Mouse (Mus musculus) kidney, adult 2 months (tissue): ENCODE measurements around the gene Il13. TPM values are rescaled to one million over a fixed set of nuclear protein-coding genes. Genes with fewer than 3 reads are reported as not detected.
A peak's percentile ranks its signal among the peaks of the same experiment; 100 is the strongest.

Source experiments
- DNase-seq: peaks from one replicate; pipeline ENCODE4 v3.0.0; 2021
- H3K27ac ChIP-seq: fragments of 200-500 bp; 2 replicates; pipeline ENCODE4 v1.5.1; 2012; ENCODE audit warnings: low read depth, low read length, control low read depth, inconsistent platforms; ENCODE audit not compliant: insufficient read depth
- H3K27me3 ChIP-seq: fragments of 200-500 bp; replicated peaks from 2 replicates; pipeline ENCODE4 v1.6.1; 2012; ENCODE audit warnings: mild to moderate bottlenecking, moderate library complexity, low read length, inconsistent platforms; ENCODE audit not compliant: control insufficient read depth, insufficient read depth
- H3K36me3 ChIP-seq: fragments of 200-500 bp; 2 replicates; pipeline ENCODE4 v1.6.1; 2012; ENCODE audit warnings: mild to moderate bottlenecking, moderate library complexity, low read length, inconsistent platforms; ENCODE audit not compliant: control insufficient read depth, insufficient read depth
- H3K4me1 ChIP-seq: fragments of 200-500 bp; 2 replicates; pipeline ENCODE4 v1.6.1; 2011; ENCODE audit warnings: low read length; ENCODE audit not compliant: control insufficient read depth, insufficient read depth
- H3K4me3 ChIP-seq: fragments of 200-500 bp; 2 replicates; pipeline ENCODE4 v1.5.1; 2011; ENCODE audit warnings: mild to moderate bottlenecking, low read depth, low read length, control low read depth; ENCODE audit not compliant: insufficient read depth
- CTCF ChIP-seq: fragments of 200-500 bp; conservative IDR thresholded peaks from 2 replicates; pipeline ENCODE4 v1.5.1; 2011; ENCODE audit warnings: low read depth, mild to moderate bottlenecking, control low read depth, low read length, moderate library complexity, mixed read lengths; ENCODE audit not compliant: insufficient read depth, insufficient read length
- POLR2A ChIP-seq: fragments of 200-500 bp; IDR thresholded peaks from one replicate; pipeline ENCODE4 v1.6.1; 2011; ENCODE audit warnings: low read depth, low read length, control low read depth
- WGBS: fragments of 180-500 bp; shearing (Covaris S2); methylation state at CpG from one replicate; pipeline ENCODE4 v1.1.7; 2018; 5-methylcytosine and 5-hydroxymethylcytosine counted together
- polyA plus RNA-seq: library from polyadenylated mRNA; depleted of rRNA; stranded (reverse); fragments of >200 nt; gene quantifications from 2 replicates; pipeline ENCODE4 v1.2.3, GENCODE M21; 2012

The Il13 gene
- polyA plus RNA-seq, 1 experiment = not detected

DNA sequence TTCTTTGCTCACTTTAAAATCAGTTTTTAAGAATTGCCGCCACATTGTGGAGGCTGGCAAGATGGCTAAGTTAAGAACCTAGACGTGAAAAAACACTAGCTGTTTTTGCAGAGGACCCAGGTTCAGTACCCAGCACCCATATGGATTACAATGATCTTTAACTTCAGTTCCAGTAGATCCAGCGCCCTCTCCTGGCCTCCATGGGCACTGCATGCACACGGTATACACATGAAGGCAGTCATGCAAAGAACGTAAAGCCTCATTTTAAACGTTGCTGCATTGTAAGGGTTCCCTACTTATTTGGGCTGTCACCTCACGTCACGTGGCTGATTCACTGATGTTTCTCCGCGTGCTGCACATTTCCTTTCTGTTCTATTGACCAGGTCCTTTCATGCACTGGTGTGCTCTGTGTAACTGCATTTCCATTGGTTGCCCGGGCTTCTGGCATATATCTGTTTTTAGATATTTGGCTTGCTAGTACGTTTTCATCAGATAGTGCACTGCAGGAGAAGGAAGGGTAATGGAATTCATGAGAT is 8.3 kb upstream of the Il13 start:
- H3K27me3 ChIP-seq = no peaks in the 10 kb centered on the region; the same call in 1 of the 2 replicates
- DNase-seq = no peak
- H3K4me1 ChIP-seq = no peaks in the 10 kb centered on the region
- TF ChIP-seq CTCF (peak; percentile 26; the same call in 1 of the 2 replicates), POLR2A (no peak)
- H3K27ac ChIP-seq = no peak overlapping the region
- H3K4me3 ChIP-seq = no peak overlapping the region
- WGBS = 80% methylated on average over 12 of the region's 12 CpGs
- no peaks in the 10 kb centered on the region for H3K36me3 ChIP-seq

DNA sequence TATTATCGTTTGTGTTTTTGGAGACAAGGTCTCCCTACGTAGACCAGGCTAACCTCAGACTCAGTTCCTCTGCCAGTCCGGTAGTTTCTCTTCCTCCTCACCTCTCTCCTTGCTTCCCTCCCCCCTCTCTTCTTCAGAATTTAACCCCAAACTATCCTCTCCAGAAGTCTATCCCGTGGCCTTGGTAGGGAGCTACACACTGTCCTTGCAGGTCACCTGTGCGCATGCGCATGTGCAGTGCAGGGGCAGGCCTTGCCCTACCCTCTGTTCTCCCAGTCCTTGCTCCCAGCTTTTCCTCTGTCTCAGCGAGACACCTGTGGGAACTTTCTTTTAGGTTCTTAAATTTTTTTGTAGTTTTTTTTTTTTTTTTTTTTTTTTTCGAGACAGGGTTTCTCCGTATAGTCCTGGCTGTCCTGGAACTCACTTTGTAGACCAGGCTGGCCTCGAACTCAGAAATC is 3.3 kb upstream of the Il13 start:
- no peak for DNase-seq
- no peak overlapping the region for H3K4me3 ChIP-seq
- TF ChIP-seq POLR2A (no peak), CTCF (no peak)
- no peaks in the 10 kb centered on the region for H3K36me3 ChIP-seq
- 81% methylated on average over 10 of the region's 10 CpGs for WGBS
- no peak overlapping the region for H3K27ac ChIP-seq
- no peaks in the 10 kb centered on the region; the same call in 1 of the 2 replicates for H3K27me3 ChIP-seq
- H3K4me1 ChIP-seq = no peaks in the 10 kb centered on the region

DNA sequence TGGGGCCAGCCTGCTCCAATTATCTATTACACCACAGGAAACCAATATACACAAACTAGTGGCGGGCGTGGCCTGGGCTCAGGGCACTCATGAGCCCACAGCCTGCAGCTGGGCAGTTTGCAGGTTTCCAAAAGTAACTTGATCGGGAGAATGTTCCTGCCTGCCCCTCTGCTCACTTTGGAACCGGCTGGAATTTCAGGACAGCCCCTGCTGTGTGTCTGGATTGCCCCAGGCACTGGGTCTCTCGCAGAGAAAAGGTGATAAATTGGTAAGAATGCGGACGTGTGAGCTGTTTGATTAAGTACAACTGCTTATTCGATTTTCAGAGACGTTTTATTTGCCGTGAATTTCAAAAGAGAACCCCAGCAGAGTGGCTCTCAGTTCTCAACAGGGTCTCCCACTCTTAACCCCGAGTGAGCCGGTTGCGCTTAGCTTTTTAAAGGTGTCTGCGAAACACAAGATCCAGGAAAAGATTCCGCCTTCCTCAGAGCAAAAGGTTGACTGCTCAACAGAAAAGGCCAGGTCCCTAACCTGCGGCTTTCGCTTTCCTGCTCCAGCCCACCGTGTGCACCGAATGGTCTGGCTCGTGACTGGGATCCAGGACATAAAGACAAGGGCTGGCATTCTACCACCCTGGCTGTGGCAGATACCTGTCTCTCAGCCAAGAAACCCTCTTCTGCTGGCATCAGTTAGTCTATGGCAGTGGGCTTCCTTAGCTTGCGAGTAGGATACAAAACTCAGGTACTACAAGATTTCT is 2.7 kb upstream of the Il13 start:
- H3K4me3 ChIP-seq = no peak overlapping the region
- H3K27me3 ChIP-seq = no peaks in the 10 kb centered on the region; the same call in 1 of the 2 replicates
- no peak overlapping the region for H3K27ac ChIP-seq
- WGBS = 32% methylated on average over 21 of the region's 21 CpGs
- no peak for DNase-seq
- no peaks in the 10 kb centered on the region for H3K4me1 ChIP-seq
- no peak for TF ChIP-seq POLR2A
- no peak for TF ChIP-seq CTCF
- no peaks in the 10 kb centered on the region for H3K36me3 ChIP-seq

DNA sequence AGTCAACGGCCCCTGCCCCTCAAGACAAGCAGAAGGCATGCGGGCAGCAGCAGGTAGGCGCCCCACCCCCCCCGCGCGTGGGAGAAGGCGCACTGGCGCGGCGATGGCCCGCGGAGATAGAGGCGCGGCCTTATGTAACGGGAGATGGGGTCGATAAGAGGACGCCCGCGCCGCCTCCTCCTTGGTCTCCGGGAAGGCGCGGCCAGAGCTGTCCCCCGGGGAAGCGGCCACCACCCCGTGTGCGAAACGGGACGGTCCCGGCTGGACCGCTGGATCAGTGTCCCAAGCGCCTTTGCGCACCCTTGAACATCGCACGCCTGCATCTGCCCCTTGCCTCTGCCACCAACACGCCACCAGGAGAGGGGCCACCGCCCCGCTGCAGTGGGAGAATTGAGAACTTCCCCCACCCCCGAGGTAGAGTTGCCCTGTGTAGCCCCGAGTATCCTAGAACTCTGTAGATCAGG is 1.7 kb upstream of the Il13 start:
- no peaks in the 10 kb centered on the region; the same call in 1 of the 2 replicates for H3K27me3 ChIP-seq
- no peak for DNase-seq
- WGBS = 5% methylated on average over 40 of the region's 40 CpGs
- TF ChIP-seq POLR2A (no peak), CTCF (no peak)
- no peaks in the 10 kb centered on the region for H3K36me3 ChIP-seq
- H3K4me3 ChIP-seq = no peak overlapping the region; the same call in 1 of the 2 replicates
- H3K4me1 ChIP-seq = no peaks in the 10 kb centered on the region
- H3K27ac ChIP-seq = no peak overlapping the region

DNA sequence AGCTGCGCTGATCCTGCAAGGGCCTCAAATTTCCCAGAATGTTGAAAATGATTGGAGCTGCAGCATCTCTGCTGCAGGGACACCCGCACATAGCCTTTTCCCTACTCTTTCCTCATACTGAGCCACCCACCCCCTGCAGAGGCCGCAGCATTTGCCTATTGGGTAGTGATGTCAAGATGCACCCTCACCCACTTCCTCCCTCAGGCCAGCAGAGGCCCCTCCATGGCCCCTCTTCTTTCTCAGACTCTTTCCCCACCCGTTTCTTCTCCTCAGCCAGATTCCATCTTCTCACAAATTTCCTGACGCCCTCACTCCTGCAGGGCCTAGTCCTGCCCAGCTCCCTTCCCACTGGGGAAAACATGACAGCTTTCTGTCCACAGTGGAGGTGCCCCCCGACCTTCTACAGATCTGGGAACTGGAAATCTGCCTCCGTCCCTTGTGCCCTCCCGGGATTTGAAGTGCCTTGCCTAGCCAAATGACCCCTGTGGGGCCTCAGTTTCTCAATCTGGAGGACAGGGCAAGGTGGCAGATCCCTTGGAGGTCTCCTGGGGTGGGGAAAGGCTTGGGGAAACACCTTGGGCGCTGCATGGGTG is 1.2 kb upstream of the Il13 start:
- no peak for TF ChIP-seq CTCF
- TF ChIP-seq POLR2A = no peak
- DNase-seq = no peak
- Histone ChIP-seq H3K36me3 (no peaks in the 10 kb centered on the region), H3K27ac (no peak overlapping the region), H3K27me3 (no peaks in the 10 kb centered on the region; the same call in 1 of the 2 replicates), H3K4me1 (no peaks in the 10 kb centered on the region), H3K4me3 (no peak overlapping the region)
- 63% methylated on average over 9 of the region's 9 CpGs for WGBS

DNA sequence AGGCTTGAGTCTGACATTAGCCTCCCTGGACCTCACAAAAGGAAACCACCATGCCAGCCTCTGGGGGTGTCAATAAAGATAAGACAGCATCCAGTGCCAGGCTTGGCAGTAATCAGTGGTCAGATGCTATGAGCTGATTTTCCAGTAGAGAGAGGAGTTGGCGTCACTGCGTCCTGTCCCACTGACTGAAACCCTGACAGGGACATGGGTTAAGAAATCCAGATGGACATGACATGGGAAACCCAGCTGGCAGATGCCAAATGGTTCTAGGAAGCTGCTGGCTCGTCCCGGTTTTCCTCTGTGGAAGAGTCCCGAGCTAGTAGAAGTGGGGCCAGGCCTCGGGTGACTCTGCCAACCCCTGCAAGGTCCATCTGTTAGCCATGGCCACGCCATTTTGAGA is 858 bp downstream of the Il13 start:
- H3K4me3 ChIP-seq = no peak overlapping the region
- no peak overlapping the region for H3K27ac ChIP-seq
- no peak for DNase-seq
- 90% methylated on average over 7 of the region's 7 CpGs for WGBS
- H3K4me1 ChIP-seq = no peaks in the 10 kb centered on the region
- no peaks in the 10 kb centered on the region for H3K36me3 ChIP-seq
- TF ChIP-seq POLR2A (no peak), CTCF (no peak)
- H3K27me3 ChIP-seq = no peaks in the 10 kb centered on the region; the same call in 1 of the 2 replicates
